Mouse (Mus musculus) kidney, postnatal 4 days (tissue): Measurements from ENCODE around the gene Klhdc1.

Source experiments
- DNase-seq, 2 experiments: peaks; one replicate each; pipeline ENCODE4 v3.0.0; 2021; ENCODE audit warnings: mixed read lengths in 2 of 2

Klhdc1 gene

DNA sequence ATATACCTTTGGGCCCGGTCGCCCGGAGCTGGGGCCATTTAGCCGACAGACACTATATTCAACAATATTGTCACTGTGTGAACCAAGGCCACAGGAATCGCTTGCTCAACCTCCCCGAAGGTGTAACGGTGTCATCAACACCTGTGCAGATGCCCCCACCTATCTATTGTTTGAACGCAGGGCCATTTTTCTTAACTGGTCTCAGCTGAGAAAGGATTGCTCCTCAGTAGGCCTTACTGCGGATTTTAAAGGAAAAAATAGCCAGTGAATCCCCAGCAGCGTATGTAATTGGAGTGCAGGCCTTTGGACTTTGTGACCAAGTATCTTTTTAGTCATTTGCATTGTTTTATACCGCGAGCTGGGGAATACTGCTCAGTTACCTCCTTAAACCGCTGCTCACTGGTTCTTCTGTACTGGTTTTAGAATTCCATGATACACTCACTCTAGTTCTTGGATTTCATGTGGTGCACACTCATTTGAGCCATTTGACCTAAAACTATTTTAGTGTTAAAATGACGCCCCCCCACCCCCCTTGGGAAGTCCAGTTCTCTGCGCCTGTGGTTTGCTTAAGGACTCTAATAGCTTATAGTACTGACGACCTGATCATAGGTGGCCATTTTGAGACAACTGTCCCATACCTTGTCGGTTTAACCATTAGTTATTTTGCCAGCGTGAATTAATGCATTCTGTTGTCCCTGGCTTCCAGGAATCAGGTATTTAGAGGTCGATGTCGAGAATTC is 56.6 kb downstream of the Klhdc1 start:
- no peak for DNase-seq

DNA sequence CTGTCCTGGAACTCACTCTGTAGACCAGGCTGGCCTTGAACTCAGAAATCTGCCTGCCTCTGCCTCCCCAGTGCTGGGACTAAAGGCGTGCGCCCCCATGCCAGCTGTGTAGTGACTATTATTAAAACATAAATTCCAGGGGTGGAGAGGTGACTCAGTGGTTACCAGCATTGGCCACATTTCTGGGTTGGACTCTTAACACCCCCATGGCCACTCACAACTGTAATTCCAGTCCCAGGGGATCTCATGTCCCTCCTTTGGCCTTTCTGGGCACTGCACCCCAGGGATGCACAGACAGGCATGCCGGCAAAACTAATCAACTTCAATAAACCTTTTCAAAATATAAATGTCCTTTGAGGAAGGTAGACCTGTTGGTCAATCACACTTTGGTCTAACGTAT is 57.3 kb downstream of the Klhdc1 start:
- DNase-seq: peak in 1 of 2 experiments; percentile 13

DNA sequence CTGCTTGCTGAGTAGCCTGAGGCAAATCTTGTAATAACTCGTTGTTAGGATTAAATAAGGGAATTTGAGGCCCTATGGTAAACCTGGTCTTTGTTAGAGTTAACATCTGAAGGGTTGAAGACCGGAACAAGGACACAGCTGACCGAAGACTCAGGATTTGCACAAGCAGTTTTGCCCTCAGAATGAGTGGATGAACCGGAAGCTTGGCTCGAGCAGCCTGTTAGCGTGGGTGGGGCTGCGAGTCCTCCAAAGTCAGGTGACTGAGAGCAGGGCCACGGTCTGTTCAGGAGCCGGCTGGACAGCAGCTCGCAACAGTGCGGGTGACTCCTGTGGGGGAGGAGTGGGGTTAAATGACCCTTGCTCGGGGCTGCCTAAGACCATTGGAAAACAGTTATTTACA is 58.3 kb downstream of the Klhdc1 start:
- DNase-seq: peak; percentile 65 to 77

DNA sequence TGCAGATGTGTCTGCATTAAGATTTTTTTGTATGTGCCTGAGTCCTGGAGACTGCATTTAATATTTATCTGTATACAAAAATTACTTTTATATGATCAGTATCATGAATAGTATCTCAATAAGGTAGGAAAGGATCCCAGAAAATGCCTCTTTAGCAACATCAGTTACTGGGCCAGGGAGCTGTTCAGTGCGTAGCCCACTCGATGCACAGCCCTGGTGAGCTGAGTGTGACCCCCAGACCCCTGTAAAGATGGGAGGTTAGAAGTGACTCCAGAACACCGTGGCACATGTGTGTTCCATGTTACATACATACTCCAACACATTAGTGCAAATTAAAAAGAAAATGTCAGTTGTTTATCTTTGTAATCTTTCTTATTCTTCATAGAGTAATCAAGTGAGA is 58.9 kb downstream of the Klhdc1 start:
- DNase-seq: no peak

DNA sequence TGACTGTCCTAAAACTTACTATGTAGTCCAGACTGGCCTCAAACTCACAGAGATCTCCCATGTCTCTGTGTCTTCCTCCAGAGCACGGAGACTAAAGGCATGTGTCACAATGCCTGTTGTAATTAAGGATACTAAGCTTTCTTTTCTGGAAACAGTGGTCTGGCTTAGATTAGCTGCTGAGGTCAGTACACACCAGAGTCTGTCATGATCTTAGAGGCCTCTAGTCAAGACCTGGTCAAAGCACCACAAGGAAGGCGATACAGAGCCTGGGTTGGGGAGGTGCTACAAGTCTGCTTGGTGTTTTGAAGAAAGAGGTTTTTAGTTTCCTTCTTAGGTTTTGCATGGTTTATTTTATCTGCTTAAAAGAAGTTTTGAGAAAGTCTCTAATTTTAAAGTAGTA is 59.4 kb downstream of the Klhdc1 start:
- DNase-seq: no peak

DNA sequence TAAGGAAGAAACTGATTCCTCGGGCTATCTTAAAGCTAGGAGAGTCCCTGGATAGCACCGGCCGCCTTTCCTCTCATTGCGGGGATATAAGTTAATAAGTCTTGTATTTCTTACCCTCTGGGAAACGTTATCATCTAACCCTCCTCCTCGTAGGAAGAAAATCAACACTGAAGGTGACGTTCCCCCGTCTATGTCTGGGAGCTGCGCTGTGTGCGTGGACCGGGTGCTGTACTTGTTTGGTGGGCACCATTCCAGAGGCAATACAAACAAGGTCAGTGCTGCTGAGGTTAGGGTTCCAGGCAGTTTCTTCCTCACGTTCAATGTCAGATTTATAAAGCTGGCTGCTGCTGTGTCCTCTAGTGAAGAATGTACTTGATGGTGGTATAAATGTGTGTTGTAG is 61.2 kb downstream of the Klhdc1 start:
- no peak for DNase-seq

DNA sequence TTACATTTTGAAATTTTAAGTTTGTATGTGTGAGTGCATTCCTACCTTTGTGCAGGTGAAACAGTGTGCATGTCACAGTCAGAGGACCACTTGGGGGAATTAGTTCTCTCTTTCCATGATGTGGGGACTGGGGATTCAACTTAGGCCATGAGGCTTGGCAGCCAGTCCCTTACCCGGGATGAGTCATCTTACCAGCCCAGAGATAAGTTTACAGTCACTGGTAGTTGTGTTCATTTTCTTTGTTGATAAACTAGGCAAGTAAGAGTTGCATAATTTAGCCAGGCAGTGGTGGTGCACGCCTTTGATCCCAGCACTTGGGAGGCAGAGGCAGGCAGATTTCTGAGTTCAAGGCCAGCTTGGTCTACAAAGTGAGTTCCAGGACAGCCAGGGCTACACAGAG is 63.1 kb downstream of the Klhdc1 start:
- no peak for DNase-seq

DNA sequence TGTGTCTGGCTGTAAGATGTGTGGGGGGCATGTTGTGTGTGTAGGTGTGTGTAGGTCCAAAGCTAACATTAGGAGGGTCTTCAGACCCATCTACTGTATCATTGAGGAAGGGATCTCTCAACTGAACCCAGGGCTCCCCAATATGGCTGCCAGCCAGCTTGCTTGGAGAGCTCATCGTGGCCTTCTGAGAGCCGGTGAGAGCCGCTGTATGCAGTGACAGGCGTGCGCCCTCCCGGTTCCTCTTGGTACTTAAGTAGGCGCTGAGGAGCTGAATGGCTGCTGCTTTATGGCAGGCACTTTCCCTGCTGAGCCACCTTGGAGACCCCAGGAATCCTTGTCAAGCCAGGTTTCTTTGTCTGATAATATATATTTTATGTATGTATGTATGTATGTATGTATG is 65.4 kb downstream of the Klhdc1 start:
- no peak for DNase-seq

DNA sequence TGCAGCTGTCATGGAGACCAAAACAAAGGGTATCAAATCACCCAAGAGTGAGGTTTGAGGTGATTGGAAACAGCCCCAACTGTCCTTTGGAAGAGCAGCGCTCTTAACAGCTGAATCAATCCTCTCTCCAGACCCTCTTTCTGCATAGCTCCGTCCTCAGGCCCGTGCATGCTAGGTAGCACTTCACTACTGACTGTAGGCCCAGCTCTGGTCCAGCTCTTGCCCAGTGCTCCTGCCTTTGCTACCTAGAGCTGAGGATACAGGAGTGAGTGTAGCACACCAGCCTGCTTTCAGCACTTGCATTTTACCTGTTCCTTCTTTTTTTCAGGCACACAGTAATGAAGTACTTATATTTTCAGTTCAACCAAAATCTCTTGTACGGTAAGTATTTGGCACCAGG is 68.7 kb downstream of the Klhdc1 start:
- no peak for DNase-seq

DNA sequence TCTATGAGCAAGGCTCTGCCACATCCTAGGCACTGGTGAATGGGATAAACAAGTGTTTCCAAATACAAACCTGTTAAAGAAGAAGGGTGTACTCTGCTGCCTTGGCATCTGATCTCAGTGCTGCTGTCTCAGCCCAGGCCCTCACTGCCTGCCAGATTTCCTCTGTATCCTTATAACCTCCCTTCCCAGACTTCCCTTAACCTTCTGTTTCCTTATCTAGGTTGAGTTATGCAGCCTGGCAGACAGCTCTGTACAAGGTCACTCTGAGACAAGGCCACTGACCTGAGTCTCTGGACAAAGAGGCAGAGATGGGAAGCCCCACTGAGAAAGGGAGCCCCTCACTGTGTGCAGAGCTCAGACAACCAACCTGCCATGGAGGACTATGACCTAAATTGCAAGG is 77.5 kb downstream of the Klhdc1 start:
- no peak for DNase-seq

DNA sequence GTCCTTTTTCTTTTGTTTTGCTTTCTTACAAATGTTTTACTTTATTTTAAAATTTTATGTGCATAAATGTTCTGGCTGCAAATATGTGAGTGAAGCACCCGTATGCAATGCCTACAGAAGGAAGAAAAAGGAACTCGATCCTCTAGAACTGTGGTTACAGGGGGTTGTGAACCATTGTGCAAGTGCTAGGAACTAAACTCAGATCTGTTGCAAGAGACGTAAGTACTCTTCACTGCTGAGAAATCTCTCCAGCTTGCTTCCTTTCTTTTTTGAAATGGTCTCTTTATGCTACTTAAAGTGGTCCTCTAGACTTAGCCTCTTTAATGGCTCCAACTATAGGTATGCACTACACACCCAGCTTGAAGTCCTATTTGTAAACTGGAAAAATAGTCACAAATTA is 90.2 kb downstream of the Klhdc1 start:
- DNase-seq: no peak

DNA sequence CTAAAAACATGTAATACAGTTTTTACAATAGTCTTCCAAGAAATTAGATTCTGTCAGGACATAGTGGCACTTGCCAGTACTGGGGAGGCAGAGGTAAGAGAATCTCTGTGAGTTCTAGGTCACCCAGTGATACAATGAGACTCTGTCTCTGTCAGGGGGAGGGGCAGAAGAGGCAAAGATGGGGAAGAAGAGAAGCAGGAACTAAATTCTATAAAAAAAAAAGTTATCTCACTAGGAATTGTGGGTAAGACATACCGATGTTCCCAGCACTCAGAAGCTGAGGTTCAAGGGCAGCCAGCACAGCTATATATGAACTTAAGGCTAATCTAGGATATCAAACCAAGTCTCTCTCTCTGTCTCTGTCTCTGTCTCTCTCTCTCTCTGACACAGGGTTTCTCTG is 91.2 kb downstream of the Klhdc1 start:
- DNase-seq: no peak

DNA sequence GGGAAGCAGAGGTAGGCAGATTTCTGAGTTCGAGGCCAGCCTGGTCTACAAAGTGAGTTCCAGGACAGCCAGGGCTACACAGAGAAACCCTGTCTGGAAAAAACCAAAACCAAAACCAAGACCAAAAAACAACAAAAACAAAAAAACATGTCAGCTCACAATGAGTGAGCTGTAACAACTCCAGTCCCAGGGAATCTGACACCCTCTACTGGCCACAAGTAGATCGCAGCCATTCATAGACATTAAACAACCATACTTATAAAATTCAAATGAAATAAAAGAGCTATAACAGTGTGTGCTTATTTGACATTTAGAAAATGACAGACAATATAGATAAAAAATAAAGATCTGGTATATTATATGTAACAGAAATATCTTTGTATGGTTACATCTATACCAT is 92.6 kb downstream of the Klhdc1 start:
- DNase-seq: peak; percentile 48 to 51
